Mouse (Mus musculus): ENCODE results near the gene Ckap2l. TPM values are rescaled to one million over a fixed set of nuclear protein-coding genes. Genes with fewer than 3 reads are reported as not detected.

The Ckap2l gene
- polyA plus RNA-seq, 1 experiment, result 5.1 TPM

DNA sequence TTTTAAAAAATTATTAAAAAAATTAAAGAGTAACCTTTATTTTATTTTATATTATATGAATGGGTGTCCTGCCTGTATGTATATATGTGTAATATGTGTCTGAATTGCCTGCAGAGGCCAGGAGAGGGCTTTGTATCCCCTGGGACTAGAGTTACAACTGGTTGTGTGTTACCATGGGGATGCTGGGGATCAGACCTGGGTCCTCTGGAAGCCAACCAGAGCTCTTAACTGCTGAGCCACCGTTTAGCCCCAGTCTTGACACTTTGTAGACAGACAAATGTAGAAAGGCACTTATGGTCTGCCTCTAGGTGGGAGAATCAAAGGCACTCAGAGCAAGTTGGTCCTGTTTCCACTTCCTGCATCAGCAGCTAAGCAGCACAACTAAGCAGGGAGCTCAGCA, 47.7 kb downstream of the Ckap2l start:
- no peak overlapping the region for H3K4me3 ChIP-seq (ENCODE audit: control insufficient read depth, insufficient read depth, low read length)
- H3K36me3 ChIP-seq (ENCODE audit: control insufficient read depth, insufficient read depth, low read length), result no peaks in the 10 kb centered on the region
- H3K27ac ChIP-seq (ENCODE audit: control insufficient read depth, insufficient read depth, low read length), result no peak overlapping the region
- H3K4me1 ChIP-seq (replicated peaks; ENCODE audit: control insufficient read depth, insufficient read depth, low read length), result peaks cover 2% of the 10 kb centered on the region; the same call in 1 of the 2 replicates
- TF ChIP-seq CTCF (IDR thresholded peaks at IDR 0.05; ENCODE audit: borderline replicate concordance, control insufficient read depth, extremely low read depth, insufficient read depth, low read length, poor library complexity) (no peak), POLR2A (IDR thresholded peaks at IDR 0.05; ENCODE audit: control insufficient read depth, extremely low read depth, insufficient read depth, low read length, poor library complexity) (no peak)
- H3K27me3 ChIP-seq (ENCODE audit: control insufficient read depth, insufficient read depth, low read length), result no peaks in the 10 kb centered on the region
- DNase-seq, result no peak
- 21% methylated on average over 1 of the region's 1 CpGs for WGBS

DNA sequence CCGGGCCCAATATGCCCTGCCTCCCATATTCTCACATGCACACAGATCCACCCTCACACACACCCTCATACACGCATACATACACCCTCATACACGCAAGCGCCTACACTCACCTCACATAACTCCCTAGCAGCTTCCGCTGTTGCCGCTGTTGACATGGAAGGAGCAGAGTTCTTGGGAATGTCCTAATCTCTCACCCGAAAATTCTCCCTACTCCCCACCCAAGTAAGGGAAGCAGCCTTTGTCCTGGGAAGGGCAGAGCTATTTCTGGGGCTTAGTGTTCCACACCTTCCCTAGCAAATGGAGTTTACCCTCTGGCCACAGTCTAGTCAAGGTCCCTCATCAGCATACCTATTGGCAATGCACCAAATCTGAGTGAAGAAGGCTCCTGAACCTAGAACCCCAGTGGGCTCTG, 49.3 kb downstream of the Ckap2l start:
- Histone ChIP-seq H3K36me3 (ENCODE audit: control insufficient read depth, insufficient read depth, low read length) (no peaks in the 10 kb centered on the region), H3K4me3 (ENCODE audit: control insufficient read depth, insufficient read depth, low read length) (no peak overlapping the region), H3K27me3 (ENCODE audit: control insufficient read depth, insufficient read depth, low read length) (no peaks in the 10 kb centered on the region), H3K27ac (ENCODE audit: control insufficient read depth, insufficient read depth, low read length) (no peak overlapping the region), H3K4me1 (replicated peaks; ENCODE audit: control insufficient read depth, insufficient read depth, low read length) (peaks cover 5% of the 10 kb centered on the region)
- DNase-seq, result no peak
- TF ChIP-seq POLR2A (IDR thresholded peaks at IDR 0.05; ENCODE audit: control insufficient read depth, extremely low read depth, insufficient read depth, low read length, poor library complexity) (no peak), CTCF (IDR thresholded peaks at IDR 0.05; ENCODE audit: borderline replicate concordance, control insufficient read depth, extremely low read depth, insufficient read depth, low read length, poor library complexity) (no peak)
- WGBS, result 97% methylated on average over 7 of the region's 7 CpGs

DNA sequence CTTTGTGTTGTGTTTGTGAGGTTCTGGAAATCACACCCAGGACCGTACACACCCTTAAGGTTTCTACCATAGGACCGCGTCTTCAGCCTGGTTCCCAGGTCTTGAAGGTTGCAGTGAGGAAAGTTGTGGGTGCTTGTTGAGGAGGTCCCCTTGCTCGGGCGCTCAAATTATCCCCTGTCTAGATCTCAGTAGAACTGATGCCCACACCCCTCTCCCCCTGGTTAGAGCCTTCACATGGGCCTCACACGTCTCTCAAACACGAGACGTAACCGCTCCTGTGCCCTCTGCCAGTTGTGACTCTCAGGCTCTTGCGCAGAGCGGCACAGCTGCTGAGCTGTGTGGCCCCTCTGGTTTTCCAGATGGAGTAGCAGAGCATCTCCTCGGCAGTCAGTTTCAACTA, 50.1 kb downstream of the Ckap2l start:
- Histone ChIP-seq H3K4me3 (ENCODE audit: control insufficient read depth, insufficient read depth, low read length) (no peak overlapping the region), H3K27ac (ENCODE audit: control insufficient read depth, insufficient read depth, low read length) (no peak overlapping the region), H3K36me3 (ENCODE audit: control insufficient read depth, insufficient read depth, low read length) (no peaks in the 10 kb centered on the region), H3K27me3 (ENCODE audit: control insufficient read depth, insufficient read depth, low read length) (no peaks in the 10 kb centered on the region), H3K4me1 (replicated peaks; ENCODE audit: control insufficient read depth, insufficient read depth, low read length) (peaks cover 5% of the 10 kb centered on the region)
- DNase-seq, result no peak
- 96% methylated on average over 12 of the region's 12 CpGs for WGBS
- TF ChIP-seq CTCF (IDR thresholded peaks at IDR 0.05; ENCODE audit: borderline replicate concordance, control insufficient read depth, extremely low read depth, insufficient read depth, low read length, poor library complexity) (no peak), POLR2A (IDR thresholded peaks at IDR 0.05; ENCODE audit: control insufficient read depth, extremely low read depth, insufficient read depth, low read length, poor library complexity) (no peak)

DNA sequence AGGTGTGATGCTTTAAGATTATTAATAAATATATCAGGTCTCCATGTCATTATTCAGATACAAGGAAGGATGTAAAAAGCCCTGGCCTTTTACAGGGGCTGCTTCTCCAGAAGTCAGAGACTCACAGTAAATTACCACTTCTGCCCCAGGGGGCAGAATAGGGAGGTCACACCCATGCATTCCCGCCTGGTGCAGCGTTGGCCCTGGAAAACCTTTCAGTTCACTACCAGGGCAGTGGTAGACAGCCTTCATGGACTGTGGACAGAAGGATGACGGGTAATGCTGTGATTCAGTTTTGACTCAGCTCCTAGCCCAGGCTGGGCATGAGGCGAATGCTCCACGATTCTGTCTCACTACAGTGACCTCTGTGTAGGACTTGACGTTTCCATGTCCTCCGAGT, 50.6 kb downstream of the Ckap2l start:
- Histone ChIP-seq H3K4me3 (ENCODE audit: control insufficient read depth, insufficient read depth, low read length) (no peak overlapping the region), H3K27ac (ENCODE audit: control insufficient read depth, insufficient read depth, low read length) (no peak overlapping the region), H3K4me1 (replicated peaks; ENCODE audit: control insufficient read depth, insufficient read depth, low read length) (peaks cover 5% of the 10 kb centered on the region), H3K36me3 (ENCODE audit: control insufficient read depth, insufficient read depth, low read length) (no peaks in the 10 kb centered on the region), H3K27me3 (ENCODE audit: control insufficient read depth, insufficient read depth, low read length) (no peaks in the 10 kb centered on the region)
- 93% methylated on average over 7 of the region's 7 CpGs for WGBS
- TF ChIP-seq POLR2A (IDR thresholded peaks at IDR 0.05; ENCODE audit: control insufficient read depth, extremely low read depth, insufficient read depth, low read length, poor library complexity) (no peak), CTCF (IDR thresholded peaks at IDR 0.05; ENCODE audit: borderline replicate concordance, control insufficient read depth, extremely low read depth, insufficient read depth, low read length, poor library complexity) (no peak)
- DNase-seq, result no peak

DNA sequence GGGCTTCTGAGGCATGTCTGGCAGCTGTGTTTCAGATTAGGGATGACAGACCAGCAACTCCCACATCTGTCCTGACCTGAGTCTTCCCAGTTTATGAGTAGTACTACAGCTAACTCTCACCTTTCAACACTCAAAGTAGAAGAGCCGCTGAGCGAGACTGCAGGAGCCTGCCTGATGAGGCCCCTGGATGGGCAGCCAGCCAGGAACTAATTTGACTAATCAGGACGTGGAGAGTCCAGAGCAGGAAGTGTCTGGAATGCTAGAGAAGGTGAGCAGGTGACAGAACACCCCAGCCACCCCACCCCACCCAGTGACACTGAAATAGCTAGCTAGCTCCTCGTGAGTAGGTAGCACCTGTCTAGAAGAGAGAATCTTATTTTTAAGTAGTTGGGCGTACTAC, 51.4 kb downstream of the Ckap2l start:
- WGBS, result 89% methylated on average over 5 of the region's 5 CpGs
- Histone ChIP-seq H3K27me3 (ENCODE audit: control insufficient read depth, insufficient read depth, low read length) (no peaks in the 10 kb centered on the region), H3K4me3 (ENCODE audit: control insufficient read depth, insufficient read depth, low read length) (no peak overlapping the region), H3K27ac (ENCODE audit: control insufficient read depth, insufficient read depth, low read length) (no peak overlapping the region), H3K36me3 (ENCODE audit: control insufficient read depth, insufficient read depth, low read length) (no peaks in the 10 kb centered on the region), H3K4me1 (replicated peaks; ENCODE audit: control insufficient read depth, insufficient read depth, low read length) (peaks cover 5% of the 10 kb centered on the region)
- TF ChIP-seq POLR2A (IDR thresholded peaks at IDR 0.05; ENCODE audit: control insufficient read depth, extremely low read depth, insufficient read depth, low read length, poor library complexity) (no peak), CTCF (IDR thresholded peaks at IDR 0.05; ENCODE audit: borderline replicate concordance, control insufficient read depth, extremely low read depth, insufficient read depth, low read length, poor library complexity) (no peak)
- DNase-seq, result no peak

DNA sequence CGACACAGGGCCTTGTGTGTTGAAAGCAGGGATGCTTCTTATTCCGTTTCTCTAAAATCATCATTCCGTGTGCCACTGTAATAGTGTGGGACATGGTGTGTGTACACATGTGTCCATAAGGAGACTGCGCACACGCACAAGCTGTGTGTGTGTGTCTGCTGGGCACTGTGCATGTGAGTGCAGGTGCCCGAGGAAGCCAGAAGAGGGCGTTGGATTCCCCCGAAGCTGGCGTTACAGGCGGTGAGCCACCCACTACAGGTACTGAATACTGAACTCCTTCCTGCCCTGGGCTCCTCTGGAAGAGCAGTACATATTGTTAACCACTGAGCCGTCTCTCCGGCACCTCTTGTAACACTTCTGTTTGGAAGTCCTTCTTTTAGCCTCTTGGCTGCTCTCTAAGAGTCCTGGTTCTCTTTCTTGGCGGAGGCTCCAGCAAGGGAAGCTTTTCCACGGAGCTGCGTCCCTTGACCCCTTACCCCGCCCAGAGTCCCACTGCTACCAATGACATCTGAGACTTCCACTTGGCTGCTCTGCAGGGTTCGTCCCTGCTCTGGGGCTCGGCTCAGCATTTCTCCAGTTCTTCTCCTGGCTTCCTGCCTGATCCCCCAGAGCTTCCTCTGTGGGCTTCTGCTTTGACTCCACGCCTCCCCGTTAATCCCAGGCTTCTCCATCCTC, 52.4 kb downstream of the Ckap2l start:
- H3K4me1 ChIP-seq (replicated peaks; ENCODE audit: control insufficient read depth, insufficient read depth, low read length), result peaks cover 5% of the 10 kb centered on the region
- DNase-seq, result no peak
- 93% methylated on average over 20 of the region's 20 CpGs for WGBS
- H3K36me3 ChIP-seq (ENCODE audit: control insufficient read depth, insufficient read depth, low read length), result no peaks in the 10 kb centered on the region
- no peak overlapping the region for H3K27ac ChIP-seq (ENCODE audit: control insufficient read depth, insufficient read depth, low read length)
- TF ChIP-seq CTCF (IDR thresholded peaks at IDR 0.05; ENCODE audit: borderline replicate concordance, control insufficient read depth, extremely low read depth, insufficient read depth, low read length, poor library complexity), result no peak
- no peak for TF ChIP-seq POLR2A (IDR thresholded peaks at IDR 0.05; ENCODE audit: control insufficient read depth, extremely low read depth, insufficient read depth, low read length, poor library complexity)
- no peak overlapping the region for H3K4me3 ChIP-seq (ENCODE audit: control insufficient read depth, insufficient read depth, low read length)
- H3K27me3 ChIP-seq (ENCODE audit: control insufficient read depth, insufficient read depth, low read length), result no peaks in the 10 kb centered on the region

DNA sequence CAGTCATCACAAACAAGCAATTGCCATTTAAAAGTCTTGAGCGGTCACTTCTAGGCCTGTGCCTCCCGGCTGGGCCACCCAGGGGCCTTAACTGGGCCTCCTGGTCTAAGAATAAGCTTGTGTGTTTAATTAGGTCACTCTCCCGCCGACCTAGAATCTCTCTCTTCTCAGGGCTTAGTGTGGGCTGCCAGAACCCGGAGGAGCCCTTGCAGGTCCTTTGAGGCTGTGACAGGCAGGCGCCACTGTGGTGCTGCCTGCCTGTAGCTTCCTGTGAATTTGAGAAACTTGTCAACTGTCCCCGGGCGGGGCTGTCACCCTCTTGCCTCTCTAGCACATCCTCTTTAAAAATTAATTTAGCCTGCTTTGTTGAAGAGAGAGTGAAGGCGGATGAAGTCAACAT, 53.2 kb downstream of the Ckap2l start:
- Histone ChIP-seq H3K36me3 (ENCODE audit: control insufficient read depth, insufficient read depth, low read length) (no peaks in the 10 kb centered on the region), H3K27ac (ENCODE audit: control insufficient read depth, insufficient read depth, low read length) (peak overlapping the region; percentile 3; the same call in 1 of the 2 replicates), H3K4me3 (ENCODE audit: control insufficient read depth, insufficient read depth, low read length) (no peak overlapping the region), H3K4me1 (replicated peaks; ENCODE audit: control insufficient read depth, insufficient read depth, low read length) (peaks cover 3% of the 10 kb centered on the region), H3K27me3 (ENCODE audit: control insufficient read depth, insufficient read depth, low read length) (no peaks in the 10 kb centered on the region)
- DNase-seq, result peak; percentile 35
- no peak for TF ChIP-seq POLR2A (IDR thresholded peaks at IDR 0.05; ENCODE audit: control insufficient read depth, extremely low read depth, insufficient read depth, low read length, poor library complexity)
- no peak for TF ChIP-seq CTCF (IDR thresholded peaks at IDR 0.05; ENCODE audit: borderline replicate concordance, control insufficient read depth, extremely low read depth, insufficient read depth, low read length, poor library complexity)
- 29% methylated on average over 9 of the region's 9 CpGs for WGBS

Measured in thymus, adult 2 months (tissue).